In genomic region chr7:29541186-29541585, GRCm38 (mm10) we compare ENCODE assay signal across 24 mouse cellular contexts. TPM values are rescaled to one million over a fixed set of nuclear protein-coding genes. Genes with fewer than 3 reads are reported as not detected.
DNase-seq lines count a peak whose midpoint lies in the region; ATAC-seq lines count a peak whose summit lies in the region.
"Had no signal": no experiment of that assay in that cellular context is flagged by ENCODE, and none has a peak within 500 bp of the region (broad histone marks: within the 10 kb centered on the region; RNA-seq: fewer than 3 reads in every experiment).

No protein-coding gene starts in this region.

- no peaks in the 10 kb centered on the region for H3K4me1 ChIP-seq in midbrain, embryonic 13.5 days (replicated peaks)
- H3K4me1 ChIP-seq: embryonic facial prominence, embryonic 13.5 days; embryonic facial prominence, embryonic 15.5 days; forebrain, embryonic 10.5 days; forebrain, embryonic 12.5 days had no signal

- no peaks in the 10 kb centered on the region for H3K27me3 ChIP-seq in midbrain, embryonic 13.5 days
- H3K27me3 ChIP-seq: embryonic facial prominence, embryonic 13.5 days; embryonic facial prominence, embryonic 15.5 days; forebrain, embryonic 12.5 days had no signal

- DNase-seq in ES-CJ7 (ENCODE audit: low read depth, low spot score) (peak; percentile 86), R1 (ENCODE audit: low read depth, low spot score) (peak; percentile 84)
- DNase-seq in yolk sac, embryonic 10.5 days (ENCODE audit: low spot score) = peak; percentile 55
- DNase-seq in B cell, adult 2 months = no peak
- no peak for DNase-seq in layer of hippocampus, adult 9-11 months
- DNase-seq: adrenal gland, adult 2 months; adrenal gland, postnatal 10 days; adrenal gland, postnatal 25 days; cerebellum, adult 11 months; cerebellum, adult 18-20 months; cerebellum, adult 8-10 months; cerebellum, adult 9-11 months; cerebellum, postnatal 14 days; cerebellum, postnatal 36 days; embryo, embryonic 11 days had no signal

- no peak for ATAC-seq in midbrain, embryonic 13.5 days
- ATAC-seq: CD4-positive, CD25-positive, alpha-beta regulatory T cell, adult 4 months; forebrain, embryonic 14.5 days; forebrain, embryonic 16.5 days had no signal

- H3K4me3 ChIP-seq in midbrain, embryonic 13.5 days (replicated peaks) = no peak overlapping the region
- H3K4me3 ChIP-seq: embryonic facial prominence, embryonic 13.5 days; embryonic facial prominence, embryonic 15.5 days; erythroblast, embryonic 14.5 days; forebrain, embryonic 10.5 days; forebrain, embryonic 12.5 days had no signal

- no peaks in the 10 kb centered on the region for H3K36me3 ChIP-seq in midbrain, embryonic 13.5 days
- H3K36me3 ChIP-seq: embryonic facial prominence, embryonic 13.5 days; embryonic facial prominence, embryonic 15.5 days; forebrain, embryonic 10.5 days; forebrain, embryonic 12.5 days had no signal

- no peak overlapping the region for H3K9ac ChIP-seq in midbrain, embryonic 13.5 days (replicated peaks)
- H3K9ac ChIP-seq: embryonic facial prominence, embryonic 13.5 days; embryonic facial prominence, embryonic 15.5 days; forebrain, embryonic 12.5 days had no signal

- H3K27ac ChIP-seq in midbrain, embryonic 13.5 days = no peak overlapping the region
- H3K27ac ChIP-seq: embryonic facial prominence, embryonic 13.5 days; embryonic facial prominence, embryonic 15.5 days; forebrain, embryonic 10.5 days; forebrain, embryonic 12.5 days had no signal

- H3K9me3 ChIP-seq in midbrain, embryonic 13.5 days = no peaks in the 10 kb centered on the region
- H3K9me3 ChIP-seq: embryonic facial prominence, embryonic 15.5 days; forebrain, embryonic 12.5 days had no signal

- H3K4me2 ChIP-seq in midbrain, embryonic 13.5 days (replicated peaks) = no peak overlapping the region
- H3K4me2 ChIP-seq: embryonic facial prominence, embryonic 13.5 days; embryonic facial prominence, embryonic 15.5 days; forebrain, embryonic 12.5 days had no signal

- WGBS in midbrain, embryonic 13.5 days = 94% methylated on average over 5 of the region's 5 CpGs

RNA-seq across cellular contexts. Expression of gene Sipa1l3, which starts 22.7 kb away (rescaled TPM):
- polyA plus RNA-seq in midbrain, embryonic 13.5 days (2015; fragmentation: Nextera tagmentation; extraction: Ambion mirVana) = 14.8 and 15.2 TPM in 2 replicates

Comparison
In these comparisons a context has a peak if more than half of its experiments do, and no peak if none do; other contexts are left out.
1. DNase-seq: peak in ES-CJ7 (single experiment), R1 (single experiment) and yolk sac, embryonic 10.5 days (single experiment); none in B cell, adult 2 months (0 of 2) and layer of hippocampus, adult 9-11 months (single experiment).